Mouse (Mus musculus) myocyte (in vitro differentiated cells): ENCODE measurements around the gene Pml.

Source experiments
- E2F4 ChIP-seq: IDR thresholded peaks from one replicate; pipeline ENCODE4 v1.6.1; 2011; ENCODE audit warnings: mild to moderate bottlenecking, control low read depth, moderate library complexity; ENCODE audit not compliant: insufficient read depth
- MAX ChIP-seq: IDR thresholded peaks from one replicate; pipeline ENCODE4 v1.6.1; 2011; ENCODE audit warnings: low read depth, mild to moderate bottlenecking, control low read depth
- MYOD1 ChIP-seq, 3 experiments: IDR thresholded peaks; one replicate each; pipeline ENCODE4 v1.6.1; 2011; ENCODE audit warnings: control low read depth in 2 of 3, low read depth in 2 of 3, mild to moderate bottlenecking in 2 of 3, moderate library complexity in 1 of 3; ENCODE audit not compliant: insufficient read length in 2 of 3, control insufficient read depth in 1 of 3
- MYOG ChIP-seq, 3 experiments: IDR thresholded peaks; one replicate each; pipeline ENCODE4 v1.6.1; 2011; ENCODE audit warnings: control low read depth in 2 of 3, low read depth in 2 of 3, mild to moderate bottlenecking in 2 of 3; ENCODE audit not compliant: insufficient read length in 2 of 3, control insufficient read depth in 1 of 3, insufficient read depth in 1 of 3
- POLR2A ChIP-seq: IDR thresholded peaks from one replicate; pipeline ENCODE4 v1.6.1; 2011; ENCODE audit warnings: low read depth, mild to moderate bottlenecking, control low read depth, moderate library complexity; ENCODE audit not compliant: insufficient read length
- POLR2AphosphoS2 ChIP-seq: IDR thresholded peaks from one replicate; pipeline ENCODE4 v1.6.1; 2011; ENCODE audit warnings: low read depth, control low read depth; ENCODE audit not compliant: insufficient read length
- SRF ChIP-seq: IDR thresholded peaks from one replicate; pipeline ENCODE4 v1.6.1; 2011; ENCODE audit warnings: low read depth; ENCODE audit not compliant: control insufficient read depth, insufficient read length
- TCF12 ChIP-seq: IDR thresholded peaks from one replicate; pipeline ENCODE4 v1.6.1; 2011; ENCODE audit warnings: mild to moderate bottlenecking, control low read depth; ENCODE audit not compliant: poor library complexity, insufficient read depth, severe bottlenecking

DNA sequence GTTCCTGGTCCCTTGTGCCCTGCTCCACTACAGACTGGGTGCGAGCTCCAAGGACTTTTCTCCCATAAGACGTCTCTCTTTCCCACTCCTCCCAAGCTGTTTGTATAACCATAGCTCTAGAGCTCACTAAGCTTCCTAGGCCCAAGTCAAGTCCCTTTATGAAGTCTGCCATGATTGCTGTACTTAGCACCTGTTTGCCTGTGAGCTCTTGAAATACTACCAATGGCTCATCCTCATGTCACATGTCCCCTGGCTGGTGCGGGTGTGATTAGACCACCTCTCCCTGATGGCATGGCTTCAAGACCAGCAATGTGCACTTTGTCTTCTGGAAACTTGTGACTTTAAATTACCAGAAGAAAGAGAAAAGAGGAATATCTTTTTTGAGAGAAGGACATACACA lies 45.8 kb upstream of the Pml start:
- TF ChIP-seq E2F4 (no peak), POLR2A (no peak), TCF12 (no peak), MYOD1 (IDR thresholded peaks at IDR 0.05; ENCODE audit: control insufficient read depth in 1 of 3, insufficient read length in 2 of 3, low read depth in 2 of 3) (peak; percentile 27 to 71 (median 56)), MAX (no peak), POLR2AphosphoS2 (no peak), SRF (no peak), MYOG (IDR thresholded peaks at IDR 0.05; ENCODE audit: control insufficient read depth in 1 of 3, insufficient read depth in 1 of 3, insufficient read length in 2 of 3, low read depth in 2 of 3) (no peak)
